Mouse (Mus musculus) ES-Bruce4 (cell line): ENCODE measurements around the gene Qprt.

Experiments used
- CTCF ChIP-seq: IDR thresholded peaks from one replicate; pipeline ENCODE4 v1.8.1; 2011; ENCODE audit warnings: low read depth, low read length
- EP300 ChIP-seq: IDR thresholded peaks from 2 replicates; pipeline ENCODE4 v1.6.1; 2011; ENCODE audit warnings: low read depth, low read length; ENCODE audit not compliant: insufficient read depth
- POLR2A ChIP-seq: IDR thresholded peaks from one replicate; pipeline ENCODE4 v1.8.1; 2011; ENCODE audit warnings: low read length; ENCODE audit not compliant: insufficient read depth

- TF ChIP-seq POLR2A = no peak
- TF ChIP-seq CTCF = no peak
- TF ChIP-seq EP300 = no peak
Measured at GRCm38 (mm10) chr7:127080045-127080444, 42.0 kb downstream of the Qprt start.
